ENCODE assay signal across 17 mouse cellular contexts in genomic region chr11:4182061-4182460, GRCm38 (mm10). TPM values are rescaled to one million over a fixed set of nuclear protein-coding genes. Genes with fewer than 3 reads are reported as not detected.
DNase-seq lines count a peak whose midpoint lies in the region; ATAC-seq and TF ChIP-seq lines count a peak whose summit lies in the region.
"Had no signal": no experiment of that assay in that cellular context is flagged by ENCODE, and none has a peak within 500 bp of the region (broad histone marks: within the 10 kb centered on the region; RNA-seq: fewer than 3 reads in every experiment).

No protein-coding gene starts in this region.

- no peak for ATAC-seq in intestine, postnatal 0 days
- no peak for ATAC-seq in intestine, embryonic 16.5 days

- no peaks in the 10 kb centered on the region for H3K27me3 ChIP-seq in intestine, postnatal 0 days (replicated peaks; ENCODE audit: control insufficient read depth, insufficient read depth, low read length)
- H3K27me3 ChIP-seq in intestine, embryonic 16.5 days (replicated peaks; ENCODE audit: control insufficient read depth, insufficient read depth, low read length) = no peaks in the 10 kb centered on the region
- H3K27me3 ChIP-seq: embryonic facial prominence, embryonic 13.5 days; forebrain, embryonic 12.5 days; hindbrain, embryonic 15.5 days; midbrain, embryonic 12.5 days had no signal

- TF ChIP-seq CTCF in intestine, postnatal 0 days (IDR thresholded peaks at IDR 0.05; ENCODE audit: low read depth) = no peak
- no peak for TF ChIP-seq CTCF in brain, embryonic 14.5 days (IDR thresholded peaks at IDR 0.05; ENCODE audit: borderline replicate concordance, extremely low read depth, insufficient read depth, insufficient read length)

- H3K9ac ChIP-seq in intestine, postnatal 0 days (ENCODE audit: low read depth, low read length) = no peak overlapping the region
- no peak overlapping the region for H3K9ac ChIP-seq in intestine, embryonic 16.5 days (ENCODE audit: low read depth, low read length)
- H3K9ac ChIP-seq: embryonic facial prominence, embryonic 13.5 days; forebrain, embryonic 12.5 days; hindbrain, embryonic 15.5 days; midbrain, embryonic 12.5 days had no signal

- no peak overlapping the region for H3K4me3 ChIP-seq in intestine, postnatal 0 days (ENCODE audit: low read depth, low read length)
- no peak overlapping the region for H3K4me3 ChIP-seq in intestine, embryonic 16.5 days (ENCODE audit: low read length)
- H3K4me3 ChIP-seq: embryonic facial prominence, embryonic 13.5 days; forebrain, embryonic 12.5 days; hindbrain, embryonic 15.5 days; midbrain, embryonic 12.5 days had no signal

- H3K9me3 ChIP-seq in intestine, postnatal 0 days (ENCODE audit: control insufficient read depth) = no peaks in the 10 kb centered on the region
- no peaks in the 10 kb centered on the region for H3K9me3 ChIP-seq in intestine, embryonic 16.5 days (ENCODE audit: control insufficient read depth, low read length)
- H3K9me3 ChIP-seq: embryonic facial prominence, embryonic 13.5 days; forebrain, embryonic 12.5 days; hindbrain, embryonic 15.5 days; midbrain, embryonic 12.5 days had no signal

- peaks cover 44% of the 10 kb centered on the region for H3K36me3 ChIP-seq in intestine, postnatal 0 days (ENCODE audit: control insufficient read depth, insufficient read depth)
- H3K36me3 ChIP-seq in intestine, embryonic 16.5 days (ENCODE audit: control insufficient read depth, insufficient read depth, low read length) = peaks cover 21% of the 10 kb centered on the region

- TF ChIP-seq POLR2A in brain, embryonic 14.5 days (IDR thresholded peaks at IDR 0.05; ENCODE audit: borderline replicate concordance, extremely low read depth, insufficient read depth, insufficient read length, poor library complexity, severe bottlenecking) = no peak

- H3K27ac ChIP-seq in intestine, postnatal 0 days (ENCODE audit: low read depth, low read length) = 0 out of 2 replicates have a peak overlapping the region, but pooled peaks have one; percentile 6
- no peak overlapping the region for H3K27ac ChIP-seq in intestine, embryonic 16.5 days (ENCODE audit: low read length)
- H3K27ac ChIP-seq: embryonic facial prominence, embryonic 13.5 days; forebrain, embryonic 12.5 days; midbrain, embryonic 12.5 days had no signal

- no peak overlapping the region for H3K4me2 ChIP-seq in intestine, postnatal 0 days (replicated peaks; ENCODE audit: low read depth)
- H3K4me2 ChIP-seq in intestine, embryonic 16.5 days (ENCODE audit: low read depth, low read length) = no peak overlapping the region
- H3K4me2 ChIP-seq: embryonic facial prominence, embryonic 13.5 days; forebrain, embryonic 12.5 days; hindbrain, embryonic 15.5 days; midbrain, embryonic 12.5 days had no signal

- H3K4me1 ChIP-seq in intestine, postnatal 0 days (replicated peaks; ENCODE audit: control insufficient read depth, insufficient read depth, low read length) = no peaks in the 10 kb centered on the region
- H3K4me1 ChIP-seq in intestine, embryonic 16.5 days (ENCODE audit: control insufficient read depth, insufficient read depth, low read length) = no peaks in the 10 kb centered on the region

- 46% methylated on average over 1 of the region's 1 CpGs for WGBS in intestine, postnatal 0 days
- 33% methylated on average over 1 of the region's 1 CpGs for WGBS in intestine, embryonic 16.5 days

- peak; percentile 49 to 73 for DNase-seq in adrenal gland, adult (ENCODE audit: inconsistent age in 2 of 2, low spot score in 1 of 2)
- no peak for DNase-seq in adrenal gland, postnatal 10 days
- DNase-seq in 3134 (ENCODE audit: extremely low read depth, insufficient read length, low spot score) = peak; percentile 63
- peak; percentile 13 for DNase-seq in brain, embryonic 14.5 days (ENCODE audit: low read depth)
- DNase-seq in cerebellum, postnatal 10 days = no peak
- no peak for DNase-seq in frontal cortex, postnatal 25 days (ENCODE audit: low spot score in 2 of 2)
- DNase-seq: adrenal gland, postnatal 14 days; cerebellum, postnatal 36 days; heart, adult 18-20 months; heart, postnatal 10 days; kidney, adult 8-10 months had no signal

RNA-seq across cellular contexts. Expression of gene Tbc1d10a, which starts 4.5 kb away (rescaled TPM):
- total RNA-seq in adrenal gland, postnatal 10 days (2021) = 10 to 100 TPM; 15.1 to 16.4 TPM
- 37.2 and 40.8 TPM in 2 replicates for polyA plus RNA-seq in intestine, postnatal 0 days (2015; fragmentation: Nextera tagmentation; extraction: Ambion mirVana)
- polyA plus RNA-seq in intestine, embryonic 16.5 days (2015; fragmentation: Nextera tagmentation; extraction: Ambion mirVana) = 34.0 and 37.2 TPM in 2 replicates
- polyA plus RNA-seq in brain, embryonic 14.5 days (2012; rRNA removed) = 41.6 and 54.6 TPM in 2 replicates

RNA-seq across cellular contexts. Expression of gene Sf3a1, which starts 21.9 kb away (rescaled TPM):
- total RNA-seq in adrenal gland, postnatal 10 days (2021) = 10 to 100 TPM; 41.0 to 44.7 TPM
- 15.7 and 16.5 TPM in 2 replicates for polyA plus RNA-seq in intestine, postnatal 0 days (2015; fragmentation: Nextera tagmentation; extraction: Ambion mirVana)
- 40.4 and 41.8 TPM in 2 replicates for polyA plus RNA-seq in intestine, embryonic 16.5 days (2015; fragmentation: Nextera tagmentation; extraction: Ambion mirVana)
- polyA plus RNA-seq in brain, embryonic 14.5 days (2012; rRNA removed) = 70.4 and 84.0 TPM in 2 replicates

RNA-seq across cellular contexts. Expression of gene Ccdc157, which starts 22.0 kb away (rescaled TPM):
- total RNA-seq in adrenal gland, postnatal 10 days (2021) = 1 to 10 TPM; 8.7 to 9.0 TPM
- 1.1 and 1.7 TPM in 2 replicates for polyA plus RNA-seq in intestine, postnatal 0 days (2015; fragmentation: Nextera tagmentation; extraction: Ambion mirVana)
- polyA plus RNA-seq in intestine, embryonic 16.5 days (2015; fragmentation: Nextera tagmentation; extraction: Ambion mirVana) = 3.0 TPM in 2 replicates
- 13.2 and 15.1 TPM in 2 replicates for polyA plus RNA-seq in brain, embryonic 14.5 days (2012; rRNA removed)

RNA-seq across cellular contexts. Expression of gene Castor1, which starts 36.0 kb away (rescaled TPM):
- total RNA-seq in adrenal gland, postnatal 10 days (2021) = 1 to 10 TPM; 5.6 to 8.3 TPM
- 10.3 and 14.7 TPM in 2 replicates for polyA plus RNA-seq in intestine, postnatal 0 days (2015; fragmentation: Nextera tagmentation; extraction: Ambion mirVana)
- polyA plus RNA-seq in intestine, embryonic 16.5 days (2015; fragmentation: Nextera tagmentation; extraction: Ambion mirVana) = 5.9 and 7.3 TPM in 2 replicates
- polyA plus RNA-seq in brain, embryonic 14.5 days (2012; rRNA removed) = 1.9 and 2.7 TPM in 2 replicates

RNA-seq across cellular contexts. Expression of gene Rnf215, which starts 47.1 kb away (rescaled TPM):
- 10 to 100 TPM; 16.7 to 21.2 TPM for total RNA-seq in adrenal gland, postnatal 10 days (2021)
- polyA plus RNA-seq in intestine, postnatal 0 days (2015; fragmentation: Nextera tagmentation; extraction: Ambion mirVana) = 15.5 and 15.6 TPM in 2 replicates
- polyA plus RNA-seq in intestine, embryonic 16.5 days (2015; fragmentation: Nextera tagmentation; extraction: Ambion mirVana) = 17.3 and 19.2 TPM in 2 replicates
- 60.4 and 66.1 TPM in 2 replicates for polyA plus RNA-seq in brain, embryonic 14.5 days (2012; rRNA removed)

Comparison
In these comparisons a context has a peak if more than half of its experiments do, and no peak if none do; other contexts are left out.
1. DNase-seq: peak in adrenal gland, adult (2 of 2), 3134 (single experiment) and brain, embryonic 14.5 days (single experiment); none in adrenal gland, postnatal 10 days (single experiment), cerebellum, postnatal 10 days (0 of 2) and frontal cortex, postnatal 25 days (0 of 2).